Mouse (Mus musculus): ENCODE measurements around the gene Zfp575. TPM values are rescaled to one million over a fixed set of nuclear protein-coding genes. Genes with fewer than 3 reads are reported as not detected.
A peak's percentile ranks its signal among the peaks of the same experiment; 100 is the strongest.
"Not testable (repeated sequence)": the region's sequence is repeated elsewhere in the genome, so short reads cannot be mapped to it uniquely, and the experiment has no call there.

The Zfp575 gene
- polyA plus RNA-seq, 1 experiment from 2014 or later, result 2.9 TPM

DNA sequence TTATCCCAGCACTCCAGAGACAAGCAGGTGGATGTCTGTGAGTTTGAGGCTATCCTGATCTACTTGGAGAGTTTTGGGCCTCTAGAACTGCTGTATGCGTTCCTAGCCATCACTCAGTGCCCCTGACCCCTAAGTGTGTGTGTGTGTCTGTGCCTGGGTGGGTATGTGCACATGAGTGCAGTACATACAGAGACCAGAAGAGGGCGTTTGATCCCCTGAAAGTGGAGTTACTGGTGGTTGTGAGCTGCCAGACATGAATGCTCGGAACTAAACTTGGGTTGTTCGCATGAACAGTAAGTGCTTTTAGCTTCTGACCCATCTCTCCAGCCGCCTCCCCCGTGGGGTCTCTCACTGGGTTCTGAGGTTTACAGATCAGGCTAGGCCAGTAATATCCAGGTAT is 35.5 kb upstream of the Zfp575 start:
- WGBS, result 81% methylated on average over 6 of the region's 6 CpGs

DNA sequence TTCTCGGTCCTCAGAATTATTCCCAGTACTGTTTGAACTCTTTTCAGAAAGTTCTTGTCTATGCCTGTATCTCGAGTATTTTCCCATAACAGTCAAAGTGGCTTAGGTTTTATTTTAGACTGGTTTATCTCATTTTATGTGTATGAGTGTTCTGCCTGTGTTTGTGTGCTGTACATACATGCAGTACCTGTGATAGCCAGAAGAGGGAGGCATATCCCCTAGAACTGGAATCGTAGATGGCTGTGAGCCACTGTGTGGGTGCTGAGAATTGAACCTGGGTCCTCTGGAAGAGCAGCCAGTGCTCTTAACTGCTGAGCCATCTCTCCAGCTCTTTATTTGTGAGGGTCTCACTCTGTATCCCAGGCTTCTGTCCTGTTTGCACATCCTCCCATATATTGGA is 33.8 kb upstream of the Zfp575 start:
- WGBS, result 81% methylated on average over 3 of the region's 3 CpGs
- Histone ChIP-seq H3K27me3 (ENCODE audit: insufficient read depth, low read length) (no peaks in the 10 kb centered on the region), H3K4me1 (ENCODE audit: insufficient read depth) (no peaks in the 10 kb centered on the region), H3K9ac (no peak overlapping the region), H3K4me3 (ENCODE audit: low read depth, low read length) (no peak overlapping the region), H3K4me2 (no peak overlapping the region), H3K36me3 (ENCODE audit: insufficient read depth) (no peaks in the 10 kb centered on the region), H3K9me3 (ENCODE audit: low read depth, low read length) (no peaks in the 10 kb centered on the region), H3K27ac (ENCODE audit: low read depth) (no peak overlapping the region)
- DNase-seq, result no peak
- ATAC-seq (ENCODE audit: insufficient read depth), result no peak
- peak; percentile 46 for TF ChIP-seq CTCF (IDR thresholded peaks at IDR 0.05; ENCODE audit: low read depth)

More for the DNA sequence above, 35.5 kb upstream of the Zfp575 start:
- no peak overlapping the region for H3K4me3 ChIP-seq (ENCODE audit: low read depth, low read length)
- ATAC-seq (ENCODE audit: insufficient read depth) (no peak), DNase-seq (no peak)
- no peak overlapping the region for H3K27ac ChIP-seq (ENCODE audit: low read depth)
- no peaks in the 10 kb centered on the region for H3K4me1 ChIP-seq (ENCODE audit: insufficient read depth)
- H3K27me3 ChIP-seq (ENCODE audit: insufficient read depth, low read length), result no peaks in the 10 kb centered on the region
- TF ChIP-seq CTCF (IDR thresholded peaks at IDR 0.05; ENCODE audit: low read depth), result peak; percentile 31
- H3K9me3 ChIP-seq (ENCODE audit: low read depth, low read length), result no peaks in the 10 kb centered on the region
- H3K36me3 ChIP-seq (ENCODE audit: insufficient read depth), result no peaks in the 10 kb centered on the region
- no peak overlapping the region for H3K4me2 ChIP-seq
- no peak overlapping the region for H3K9ac ChIP-seq

DNA sequence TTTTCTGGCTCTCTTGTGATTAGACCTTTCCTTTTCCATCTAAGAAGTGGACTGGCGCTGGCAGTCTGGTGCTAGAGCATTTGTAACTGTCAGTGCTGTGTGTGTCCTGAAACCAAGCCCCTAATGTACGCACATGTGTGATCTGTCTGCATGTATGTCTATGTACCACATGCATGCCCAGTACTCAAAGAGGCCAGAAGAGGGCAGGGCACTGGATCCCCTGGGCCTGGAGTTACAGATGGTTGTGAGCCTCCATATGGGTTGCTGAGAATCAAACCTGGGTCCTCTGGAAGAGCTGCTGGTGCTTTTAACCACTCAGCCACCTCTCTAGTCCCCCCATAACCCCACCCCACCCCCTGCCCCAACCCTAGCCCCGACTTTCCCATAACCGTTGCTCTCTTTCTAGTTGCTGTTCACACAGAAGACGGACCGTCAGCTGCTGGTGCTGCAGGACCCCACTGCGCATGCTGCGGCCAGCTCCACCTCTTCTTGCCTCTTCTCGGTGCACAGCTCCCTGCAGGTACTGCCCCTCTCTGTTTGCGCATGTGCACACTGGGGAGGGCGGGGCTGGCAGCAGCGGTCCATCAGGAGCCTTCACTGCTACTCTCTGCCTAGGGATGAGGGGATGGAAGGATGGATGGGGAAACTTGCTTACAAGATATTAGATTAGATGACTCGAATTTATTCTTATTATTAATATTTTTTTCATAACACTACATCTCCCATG is 32.4 kb upstream of the Zfp575 start:
- Histone ChIP-seq H3K36me3 (ENCODE audit: insufficient read depth) (no peaks in the 10 kb centered on the region), H3K9ac (no peak overlapping the region), H3K27me3 (ENCODE audit: insufficient read depth, low read length) (no peaks in the 10 kb centered on the region), H3K27ac (ENCODE audit: low read depth) (no peak overlapping the region), H3K4me3 (ENCODE audit: low read depth, low read length) (no peak overlapping the region), H3K9me3 (ENCODE audit: low read depth, low read length) (no peaks in the 10 kb centered on the region), H3K4me2 (no peak overlapping the region), H3K4me1 (ENCODE audit: insufficient read depth) (no peaks in the 10 kb centered on the region)
- WGBS, result 51% methylated on average over 13 of the region's 13 CpGs
- TF ChIP-seq CTCF (IDR thresholded peaks at IDR 0.05; ENCODE audit: low read depth), result peak; percentile 28; the same call in 1 of the 2 replicates
- DNase-seq (no peak), ATAC-seq (ENCODE audit: insufficient read depth) (no peak)

DNA sequence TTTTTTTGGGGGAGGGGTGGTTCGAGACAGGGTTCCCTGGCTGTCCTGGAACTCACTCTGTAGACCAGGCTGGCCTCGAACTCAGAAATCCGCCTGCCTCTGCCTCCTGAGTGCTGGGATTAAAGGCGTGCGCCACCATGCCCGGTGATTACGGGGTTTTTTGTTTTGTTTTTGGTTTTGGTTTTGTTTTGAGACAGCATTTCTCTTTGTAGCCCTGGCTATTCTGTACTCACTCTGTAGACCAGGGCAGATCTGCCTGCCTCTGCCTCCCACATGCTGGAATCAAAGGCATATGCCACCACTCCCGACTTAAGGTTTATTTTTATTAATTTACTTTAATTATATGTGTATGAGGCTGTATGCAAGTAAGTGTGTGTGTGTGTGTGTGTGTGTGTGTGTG is 30.9 kb upstream of the Zfp575 start:
- H3K9ac ChIP-seq; H3K4me3 ChIP-seq (ENCODE audit: low read depth, low read length); H3K27me3 ChIP-seq (ENCODE audit: insufficient read depth, low read length); ATAC-seq (ENCODE audit: insufficient read depth); H3K9me3 ChIP-seq (ENCODE audit: low read depth, low read length); H3K4me2 ChIP-seq; DNase-seq; H3K27ac ChIP-seq (ENCODE audit: low read depth); H3K36me3 ChIP-seq (ENCODE audit: insufficient read depth); H3K4me1 ChIP-seq (ENCODE audit: insufficient read depth): not testable (repeated sequence)
- WGBS, result 85% methylated on average over 8 of the region's 8 CpGs

DNA sequence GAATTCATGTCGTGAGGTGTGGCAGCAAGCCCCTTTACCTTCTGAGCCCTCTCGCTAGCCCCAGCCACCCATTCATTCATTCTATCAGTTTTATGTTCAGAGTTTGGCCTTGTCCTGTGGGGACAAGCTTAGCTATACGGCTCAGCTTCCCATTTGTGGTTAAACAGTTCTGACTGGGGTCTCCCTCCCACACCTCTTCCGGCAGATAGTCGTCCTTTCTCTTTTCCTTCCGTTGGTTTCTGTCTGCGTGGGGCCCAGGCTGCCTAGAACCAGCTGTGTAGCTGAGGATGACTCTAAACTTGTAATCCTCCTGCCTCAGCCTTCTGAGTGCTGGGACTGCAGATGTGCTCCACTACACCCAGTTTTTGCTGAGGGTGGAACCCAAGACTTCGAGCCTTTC is 30.3 kb upstream of the Zfp575 start:
- Histone ChIP-seq H3K27ac (ENCODE audit: low read depth) (no peak overlapping the region), H3K9me3 (ENCODE audit: low read depth, low read length) (no peaks in the 10 kb centered on the region), H3K27me3 (ENCODE audit: insufficient read depth, low read length) (peaks cover 9% of the 10 kb centered on the region), H3K4me1 (ENCODE audit: insufficient read depth) (no peaks in the 10 kb centered on the region; the same call in 1 of the 2 replicates), H3K36me3 (ENCODE audit: insufficient read depth) (no peaks in the 10 kb centered on the region), H3K4me2 (no peak overlapping the region), H3K9ac (no peak overlapping the region), H3K4me3 (ENCODE audit: low read depth, low read length) (no peak overlapping the region)
- ATAC-seq (ENCODE audit: insufficient read depth) (no peak), DNase-seq (no peak)
- WGBS, result 74% methylated on average over 8 of the region's 8 CpGs
- no peak for TF ChIP-seq CTCF (IDR thresholded peaks at IDR 0.05; ENCODE audit: low read depth)

DNA sequence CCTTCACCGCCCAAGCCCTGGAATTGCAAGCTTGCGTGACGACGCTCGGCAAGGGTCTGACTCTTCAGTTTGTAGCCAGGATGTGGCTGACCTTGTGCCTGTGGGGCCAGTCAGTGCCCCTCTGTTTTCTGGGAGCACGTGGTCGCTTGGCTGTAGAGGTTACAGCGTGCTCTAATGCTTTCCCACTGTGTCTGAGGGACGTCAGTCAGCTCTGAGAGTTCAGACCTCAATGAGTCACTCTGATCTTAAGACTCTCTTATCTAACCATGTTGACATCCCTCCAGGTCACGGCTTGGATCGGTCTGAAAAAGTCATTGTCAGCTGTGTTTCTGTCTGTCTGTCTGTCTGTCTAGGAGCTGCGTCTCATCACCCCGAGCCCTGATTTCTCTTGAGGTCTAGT is 27.4 kb upstream of the Zfp575 start:
- Histone ChIP-seq H3K36me3 (ENCODE audit: insufficient read depth) (no peaks in the 10 kb centered on the region), H3K4me2 (no peak overlapping the region), H3K27ac (ENCODE audit: low read depth) (no peak overlapping the region), H3K9ac (no peak overlapping the region), H3K4me3 (ENCODE audit: low read depth, low read length) (no peak overlapping the region), H3K4me1 (ENCODE audit: insufficient read depth) (no peaks in the 10 kb centered on the region; the same call in 1 of the 2 replicates), H3K9me3 (ENCODE audit: low read depth, low read length) (no peaks in the 10 kb centered on the region), H3K27me3 (ENCODE audit: insufficient read depth, low read length) (peaks cover 37% of the 10 kb centered on the region)
- no peak for ATAC-seq (ENCODE audit: insufficient read depth)
- no peak for DNase-seq
- WGBS, result 52% methylated on average over 13 of the region's 13 CpGs
- TF ChIP-seq CTCF (IDR thresholded peaks at IDR 0.05; ENCODE audit: low read depth), result no peak

DNA sequence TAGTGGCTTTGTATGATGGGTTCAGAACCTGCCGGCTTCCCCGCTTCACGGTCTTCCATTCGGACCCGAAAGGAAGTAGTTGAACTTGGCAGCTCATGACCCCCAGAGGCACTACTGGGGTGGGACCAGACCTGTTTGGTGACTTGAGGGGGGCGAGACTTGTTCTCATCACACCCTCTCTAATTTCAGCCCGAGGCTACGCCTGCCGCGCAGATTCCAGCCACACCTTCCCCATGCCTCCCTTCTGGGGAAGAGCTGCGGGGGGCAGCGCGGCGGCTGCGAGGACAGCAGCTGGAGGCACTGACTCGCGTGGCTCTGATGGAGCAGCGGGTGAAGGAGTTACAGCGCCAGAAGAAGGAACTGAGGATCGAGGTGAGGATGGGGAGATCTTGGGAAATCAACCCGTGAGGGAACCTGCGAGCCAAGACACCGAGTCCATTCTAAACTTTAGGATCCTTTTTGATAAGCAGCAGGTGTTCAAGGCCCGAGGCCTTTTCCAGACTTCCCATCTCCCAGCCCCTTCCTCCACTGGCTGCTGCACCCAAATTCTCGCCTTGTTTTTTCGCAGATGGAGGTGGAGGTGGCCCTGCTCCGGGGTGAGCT is 25.0 kb upstream of the Zfp575 start:
- Histone ChIP-seq H3K9me3 (ENCODE audit: low read depth, low read length) (no peaks in the 10 kb centered on the region), H3K4me2 (peak overlapping the region; percentile 44), H3K36me3 (ENCODE audit: insufficient read depth) (peaks cover 3% of the 10 kb centered on the region; the same call in 1 of the 2 replicates), H3K4me1 (ENCODE audit: insufficient read depth) (no peaks in the 10 kb centered on the region; the same call in 1 of the 2 replicates), H3K4me3 (ENCODE audit: low read depth, low read length) (peak overlapping the region; percentile 10; the same call in 1 of the 2 replicates), H3K9ac (no peak overlapping the region), H3K27me3 (ENCODE audit: insufficient read depth, low read length) (peaks cover 38% of the 10 kb centered on the region), H3K27ac (ENCODE audit: low read depth) (no peak overlapping the region)
- ATAC-seq (ENCODE audit: insufficient read depth) (no peak), DNase-seq (no peak)
- WGBS, result 3% methylated on average over 27 of the region's 27 CpGs
- no peak for TF ChIP-seq CTCF (IDR thresholded peaks at IDR 0.05; ENCODE audit: low read depth)

All from lung, embryonic 14.5 days (tissue).